Mouse (Mus musculus) embryonic fibroblast, embryonic 13.5 days (primary cell): ENCODE results near the gene Rnf212b.

ENCODE experiments used
- CTCF ChIP-seq: IDR thresholded peaks from 2 replicates; pipeline ENCODE4 v1.5.1; 2011; ENCODE audit warnings: mild to moderate bottlenecking, control low read depth, low read length, moderate library complexity, borderline replicate concordance; ENCODE audit not compliant: insufficient read depth
- POLR2A ChIP-seq: IDR thresholded peaks from 2 replicates; pipeline ENCODE4 v1.6.1; 2011; ENCODE audit warnings: low read depth, mild to moderate bottlenecking, control low read depth, low read length, moderate library complexity

GRCm38 (mm10) chr14:54866268-54866667 is 52.3 kb downstream of the Rnf212b start:
- TF ChIP-seq CTCF (no peak), POLR2A (no peak)
